Mouse (Mus musculus): ENCODE data around the gene Rnh1. TPM values are rescaled to one million over a fixed set of nuclear protein-coding genes. Genes with fewer than 3 reads are reported as not detected.
A peak's percentile ranks its signal among the peaks of the same experiment; 100 is the strongest.

Rnh1 gene
- polyA plus RNA-seq, 2 experiments = 92.3 to 216 TPM

DNA sequence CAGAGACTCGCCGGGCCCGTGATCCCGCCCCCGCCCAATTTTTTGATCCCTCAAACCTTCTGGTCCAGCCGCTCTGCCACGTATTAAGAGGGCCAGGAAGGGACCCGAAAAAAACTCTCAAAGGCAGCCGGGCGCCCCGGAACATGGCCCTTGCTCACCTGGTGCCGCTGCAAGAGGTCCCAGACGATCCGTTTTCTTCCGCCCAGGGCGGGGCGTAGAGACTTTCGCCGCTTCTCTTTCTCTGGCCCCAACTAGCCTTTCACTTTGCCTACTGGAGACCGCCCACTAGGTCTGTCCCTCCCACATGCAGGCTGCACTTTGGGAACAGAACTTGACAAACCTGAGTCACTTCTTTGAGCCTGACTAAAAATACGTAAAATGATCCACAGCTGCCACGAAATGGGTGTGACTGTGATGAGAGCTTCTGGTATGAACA, 4.1 kb downstream of the Rnh1 start:
- H3K27ac ChIP-seq (replicated peaks; ENCODE audit: low read depth, low read length) = peak overlapping the region; percentile 55
- H3K4me1 ChIP-seq (ENCODE audit: control insufficient read depth, insufficient read depth, low read length) = peaks cover 16% of the 10 kb centered on the region
- H3K4me2 ChIP-seq (replicated peaks; ENCODE audit: low read depth, low read length, severe bottlenecking) = peak overlapping the region; percentile 74
- H3K9ac ChIP-seq (ENCODE audit: low read depth, low read length, severe bottlenecking) = peak overlapping the region; percentile 74
- no peak for ATAC-seq (ENCODE audit: low FRiP score, low read depth)
- WGBS = under 1% methylated on average over 21 of the region's 22 CpGs
- no peaks in the 10 kb centered on the region for H3K27me3 ChIP-seq (ENCODE audit: control insufficient read depth, insufficient read depth, low read length)
- peaks cover 25% of the 10 kb centered on the region for H3K36me3 ChIP-seq (ENCODE audit: control insufficient read depth, insufficient read depth, low read length)
- H3K9me3 ChIP-seq (ENCODE audit: control insufficient read depth, low read length) = no peaks in the 10 kb centered on the region
- H3K4me3 ChIP-seq (replicated peaks; ENCODE audit: low read length) = peak overlapping the region; percentile 50
- DNase-seq (ENCODE audit: low spot score) = peak; percentile 63
- TF ChIP-seq POLR2A (IDR thresholded peaks at IDR 0.05; ENCODE audit: borderline replicate concordance, extremely low read depth, insufficient read depth, insufficient read length) = no peak

DNA sequence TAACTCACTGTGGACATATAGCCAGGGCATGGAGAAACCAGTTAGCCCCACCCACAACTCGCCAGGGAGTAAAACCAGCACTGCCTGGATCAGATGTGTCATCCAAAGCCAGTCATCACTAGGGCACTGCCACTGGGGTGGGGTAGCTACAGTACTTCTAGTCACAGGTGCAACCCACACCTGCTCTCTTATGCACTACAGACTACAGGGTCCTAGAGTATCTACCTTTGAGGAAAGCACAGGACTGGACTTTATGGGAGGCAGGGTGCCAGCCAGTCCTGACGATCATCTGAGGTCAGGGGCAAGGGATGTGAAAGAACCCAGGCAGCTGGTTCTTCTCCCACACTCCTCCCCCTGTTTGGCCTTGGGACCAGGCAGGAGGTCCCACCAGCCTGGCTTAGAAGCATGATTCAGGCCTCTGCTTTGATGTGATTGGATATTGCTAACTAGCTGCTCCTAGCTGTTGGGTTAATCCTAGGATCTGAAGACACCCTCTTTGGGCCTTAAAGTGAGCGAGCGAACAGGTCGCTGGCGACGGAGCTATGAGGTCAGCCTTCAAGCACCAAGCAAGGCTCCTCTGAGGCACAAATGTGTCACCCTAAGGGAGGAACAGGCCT, 4.6 kb downstream of the Rnh1 start:
- DNase-seq (ENCODE audit: low spot score) (no peak), ATAC-seq (ENCODE audit: low FRiP score, low read depth) (no peak)
- Histone ChIP-seq H3K36me3 (ENCODE audit: control insufficient read depth, insufficient read depth, low read length) (peaks cover 30% of the 10 kb centered on the region), H3K9me3 (ENCODE audit: control insufficient read depth, low read length) (no peaks in the 10 kb centered on the region), H3K27ac (replicated peaks; ENCODE audit: low read depth, low read length) (peak overlapping the region; percentile 55), H3K27me3 (ENCODE audit: control insufficient read depth, insufficient read depth, low read length) (no peaks in the 10 kb centered on the region), H3K4me1 (ENCODE audit: control insufficient read depth, insufficient read depth, low read length) (peaks cover 12% of the 10 kb centered on the region), H3K9ac (ENCODE audit: low read depth, low read length, severe bottlenecking) (peak overlapping the region; percentile 74), H3K4me3 (replicated peaks; ENCODE audit: low read length) (peak overlapping the region; percentile 50), H3K4me2 (replicated peaks; ENCODE audit: low read depth, low read length, severe bottlenecking) (peak overlapping the region; percentile 74)
- no peak for TF ChIP-seq POLR2A (IDR thresholded peaks at IDR 0.05; ENCODE audit: borderline replicate concordance, extremely low read depth, insufficient read depth, insufficient read length)
- 16% methylated on average over 7 of the region's 7 CpGs for WGBS

DNA sequence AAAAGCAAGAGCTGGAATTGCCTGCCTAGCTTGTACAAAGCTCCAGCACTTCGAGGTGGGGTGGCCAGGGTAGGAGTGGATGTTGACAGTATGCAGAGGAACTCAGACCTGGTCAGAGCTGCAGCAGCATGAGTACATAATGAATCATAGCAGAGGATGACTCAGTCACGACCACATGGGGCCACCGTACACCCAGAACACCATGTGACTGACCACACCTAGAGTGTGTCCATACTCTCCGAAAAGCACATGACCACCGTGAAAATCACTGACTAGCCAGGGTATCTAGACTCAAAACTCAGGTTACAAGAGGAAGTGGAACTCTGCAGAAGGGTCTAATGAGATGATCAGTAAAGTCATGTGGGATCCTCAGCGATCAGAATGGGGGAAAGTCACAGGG, 7.8 kb downstream of the Rnh1 start:
- H3K36me3 ChIP-seq (ENCODE audit: control insufficient read depth, insufficient read depth, low read length) = peaks cover 61% of the 10 kb centered on the region
- no peak overlapping the region for H3K4me3 ChIP-seq (replicated peaks; ENCODE audit: low read length)
- no peak overlapping the region for H3K9ac ChIP-seq (ENCODE audit: low read depth, low read length, severe bottlenecking)
- ATAC-seq (ENCODE audit: low FRiP score, low read depth) (no peak), DNase-seq (ENCODE audit: low spot score) (no peak)
- no peak overlapping the region for H3K27ac ChIP-seq (replicated peaks; ENCODE audit: low read depth, low read length)
- H3K4me1 ChIP-seq (ENCODE audit: control insufficient read depth, insufficient read depth, low read length) = peaks cover 10% of the 10 kb centered on the region
- 81% methylated on average over 6 of the region's 6 CpGs for WGBS
- no peak for TF ChIP-seq POLR2A (IDR thresholded peaks at IDR 0.05; ENCODE audit: borderline replicate concordance, extremely low read depth, insufficient read depth, insufficient read length)
- no peaks in the 10 kb centered on the region for H3K9me3 ChIP-seq (ENCODE audit: control insufficient read depth, low read length)
- H3K4me2 ChIP-seq (replicated peaks; ENCODE audit: low read depth, low read length, severe bottlenecking) = no peak overlapping the region
- H3K27me3 ChIP-seq (ENCODE audit: control insufficient read depth, insufficient read depth, low read length) = no peaks in the 10 kb centered on the region

DNA sequence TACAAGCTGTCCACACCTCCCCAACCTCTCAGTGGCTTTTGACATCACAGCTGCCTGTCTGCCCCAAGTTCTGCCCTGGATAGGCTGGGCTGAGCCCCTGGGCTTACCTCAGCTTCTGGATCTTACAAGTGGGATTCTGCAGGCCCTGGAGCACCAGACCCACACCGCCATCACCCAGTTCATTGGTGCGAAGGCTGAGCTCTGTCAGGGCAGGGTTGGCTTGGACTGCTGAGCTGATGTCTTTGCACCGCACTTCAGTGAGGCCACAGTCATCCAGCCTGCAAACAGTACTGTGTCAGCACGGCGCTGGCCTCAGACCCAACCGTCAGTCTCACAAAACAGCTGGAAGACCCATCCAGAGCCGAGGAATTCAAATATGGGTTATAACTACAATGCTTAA, 8.3 kb downstream of the Rnh1 start:
- Histone ChIP-seq H3K27ac (replicated peaks; ENCODE audit: low read depth, low read length) (no peak overlapping the region), H3K9ac (ENCODE audit: low read depth, low read length, severe bottlenecking) (no peak overlapping the region), H3K4me2 (replicated peaks; ENCODE audit: low read depth, low read length, severe bottlenecking) (no peak overlapping the region), H3K4me3 (replicated peaks; ENCODE audit: low read length) (no peak overlapping the region), H3K27me3 (ENCODE audit: control insufficient read depth, insufficient read depth, low read length) (no peaks in the 10 kb centered on the region), H3K4me1 (ENCODE audit: control insufficient read depth, insufficient read depth, low read length) (peaks cover 10% of the 10 kb centered on the region), H3K9me3 (ENCODE audit: control insufficient read depth, low read length) (no peaks in the 10 kb centered on the region), H3K36me3 (ENCODE audit: control insufficient read depth, insufficient read depth, low read length) (peaks cover 65% of the 10 kb centered on the region)
- DNase-seq (ENCODE audit: low spot score) = no peak
- TF ChIP-seq POLR2A (IDR thresholded peaks at IDR 0.05; ENCODE audit: borderline replicate concordance, extremely low read depth, insufficient read depth, insufficient read length) = no peak
- WGBS = 94% methylated on average over 7 of the region's 7 CpGs
- ATAC-seq (ENCODE audit: low FRiP score, low read depth) = no peak

DNA sequence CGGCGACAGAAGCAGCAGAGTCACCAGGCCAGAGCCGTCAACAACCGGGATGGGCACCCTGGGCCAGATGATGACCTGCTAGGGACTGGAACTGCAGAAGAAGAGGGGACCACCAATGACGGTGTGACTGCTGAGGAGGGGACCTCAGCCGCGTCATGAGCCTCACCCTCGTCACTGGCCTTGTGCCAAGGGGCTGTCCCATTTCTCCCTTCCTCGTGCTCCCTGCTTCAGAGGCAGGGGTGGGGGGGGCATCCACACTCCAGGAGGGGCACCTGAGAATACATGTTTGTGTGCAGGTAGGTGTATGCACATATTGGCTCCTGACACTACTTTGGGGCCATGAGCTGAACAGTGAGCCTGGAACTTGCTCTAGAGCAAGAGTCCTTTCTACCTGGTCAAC, 17.3 kb downstream of the Rnh1 start:
- ATAC-seq (ENCODE audit: low FRiP score, low read depth) = no peak
- peaks cover 76% of the 10 kb centered on the region for H3K36me3 ChIP-seq (ENCODE audit: control insufficient read depth, insufficient read depth, low read length)

More for the DNA sequence above, 17.3 kb downstream of the Rnh1 start:
- 90% methylated on average over 9 of the region's 9 CpGs for WGBS
- Histone ChIP-seq H3K27ac (replicated peaks; ENCODE audit: low read depth, low read length) (no peak overlapping the region), H3K4me3 (replicated peaks; ENCODE audit: low read length) (no peak overlapping the region), H3K4me2 (replicated peaks; ENCODE audit: low read depth, low read length, severe bottlenecking) (no peak overlapping the region), H3K4me1 (ENCODE audit: control insufficient read depth, insufficient read depth, low read length) (no peaks in the 10 kb centered on the region), H3K9ac (ENCODE audit: low read depth, low read length, severe bottlenecking) (no peak overlapping the region), H3K27me3 (ENCODE audit: control insufficient read depth, insufficient read depth, low read length) (no peaks in the 10 kb centered on the region), H3K9me3 (ENCODE audit: control insufficient read depth, low read length) (no peaks in the 10 kb centered on the region)
- no peak for DNase-seq (ENCODE audit: low spot score)
- no peak for TF ChIP-seq POLR2A (IDR thresholded peaks at IDR 0.05; ENCODE audit: borderline replicate concordance, extremely low read depth, insufficient read depth, insufficient read length)

Measured in limb, embryonic 14.5 days (tissue).